Mouse (Mus musculus) brain, adult 2 months (tissue): ENCODE measurements around the gene Creb3l4.

Source experiments
- DNase-seq: peaks from one replicate; pipeline ENCODE4 v3.0.0; 2011; ENCODE audit warnings: low read depth, low spot score

Gene Creb3l4

GRCm38 (mm10) chr3:90231507-90232333, 11.6 kb downstream of the Creb3l4 start, which contains the start of gene Jtb:
Jtb (plus strand) TSS chr3:90231597.
- peak; percentile 99 for DNase-seq

- DNase-seq: no peak
Observed at GRCm38 (mm10) chr3:90231075-90231474, 12.2 kb downstream of the Creb3l4 start.

GRCm38 (mm10) chr3:90224331-90224730, 19.0 kb downstream of the Creb3l4 start:
- DNase-seq: no peak

GRCm38 (mm10) chr3:90222941-90223340, 20.4 kb downstream of the Creb3l4 start:
- DNase-seq: no peak

DNA sequence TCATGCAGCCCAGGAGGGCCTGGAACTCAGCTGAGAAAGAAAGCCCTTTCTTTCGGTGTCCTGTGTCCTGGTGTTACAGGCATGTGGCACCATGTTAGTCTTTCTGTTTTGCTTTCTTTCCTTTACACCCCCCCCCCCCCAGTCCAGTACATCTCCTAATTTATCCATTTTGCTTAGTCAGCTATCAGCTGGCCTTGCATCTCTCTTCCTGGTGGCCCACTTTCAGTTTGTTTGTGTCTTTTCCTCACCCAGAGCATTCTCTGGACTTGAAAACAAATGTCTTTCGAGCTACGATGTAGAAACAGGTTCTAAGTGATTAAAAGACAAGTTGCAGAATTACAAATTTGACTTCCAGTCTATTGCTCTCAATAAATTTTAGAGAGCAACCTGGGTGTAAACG, 20.9 kb downstream of the Creb3l4 start:
- DNase-seq: no peak

DNA sequence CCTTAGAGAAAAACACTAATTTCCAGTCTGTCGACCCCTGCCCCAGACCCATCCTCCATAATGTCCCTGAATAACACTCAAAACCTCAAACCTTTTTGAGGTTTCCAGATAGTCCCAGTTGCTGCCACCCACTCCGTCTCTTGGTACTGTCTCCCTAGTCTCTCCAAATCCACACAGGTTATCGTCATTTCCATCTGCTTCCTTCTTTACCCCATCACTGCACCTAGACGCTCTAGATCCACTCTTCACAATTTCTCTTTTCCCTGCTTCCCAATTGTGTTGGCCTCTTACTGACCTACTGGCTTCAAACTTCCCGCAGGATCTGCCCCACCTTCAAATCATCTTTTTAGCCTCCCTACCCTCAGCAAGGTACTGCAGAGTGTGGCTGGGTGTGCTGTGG, 22.2 kb downstream of the Creb3l4 start:
- no peak for DNase-seq

DNA sequence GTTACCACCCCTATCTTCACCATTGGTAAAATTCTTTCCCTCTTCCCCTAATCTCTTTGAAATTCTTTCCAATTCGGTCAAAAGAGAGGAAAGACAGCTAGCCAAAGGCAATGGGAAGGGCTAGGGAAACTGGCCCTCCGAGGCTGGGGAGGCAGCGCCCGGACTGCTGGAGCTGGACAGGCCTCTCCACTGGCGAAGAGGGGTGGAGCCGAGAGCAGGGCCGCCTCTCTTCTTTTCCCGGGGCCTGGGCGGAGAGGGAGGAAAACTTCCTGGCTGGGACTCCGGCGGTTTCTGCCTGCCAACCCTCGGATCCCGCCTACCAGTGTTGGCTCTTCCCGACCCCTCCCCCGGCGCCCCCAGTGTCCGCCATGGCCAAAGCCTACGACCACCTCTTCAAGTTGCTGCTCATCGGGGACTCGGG, 22.8 kb downstream of the Creb3l4 start:
- peak; percentile 41 for DNase-seq

GRCm38 (mm10) chr3:90220088-90220487, 23.2 kb downstream of the Creb3l4 start:
- DNase-seq: peak; percentile 85

- DNase-seq: no peak
Observed at GRCm38 (mm10) chr3:90215825-90216380, 27.4 kb downstream of the Creb3l4 start.

DNA sequence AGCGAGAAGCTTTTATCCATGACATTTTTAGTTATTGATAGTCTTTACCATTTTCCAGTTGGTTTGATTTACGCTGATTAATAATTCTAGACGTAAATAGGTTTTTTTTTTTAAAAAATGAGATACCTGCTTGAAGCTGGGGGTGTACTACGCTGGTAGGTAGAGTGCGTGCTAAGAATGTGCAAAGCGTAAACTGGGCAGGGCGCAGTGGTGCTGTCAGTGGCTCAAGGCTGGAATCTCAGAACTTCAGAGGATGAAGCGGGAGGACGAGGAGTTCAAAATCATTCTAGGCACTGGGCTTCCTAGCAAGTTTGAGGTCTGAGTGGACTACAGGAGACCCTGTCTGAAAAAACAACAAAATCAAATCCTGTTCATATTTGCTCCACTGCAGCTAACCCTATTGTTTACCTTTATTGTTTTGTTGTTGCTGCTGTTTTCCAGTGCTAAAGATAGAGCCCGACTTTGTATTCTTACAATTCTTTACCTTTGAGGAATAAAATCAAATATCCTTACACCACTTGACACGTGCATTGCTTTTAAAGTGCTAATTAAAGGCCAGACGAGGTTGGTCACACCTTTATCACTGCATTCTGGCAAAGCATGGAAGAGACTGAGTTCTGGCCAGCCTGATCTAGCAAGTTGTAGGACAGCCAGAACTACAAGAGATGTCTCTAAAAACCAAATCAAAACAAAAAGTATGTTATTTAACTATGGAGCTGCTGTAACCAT, 29.2 kb downstream of the Creb3l4 start:
- peak; percentile 58 for DNase-seq

DNA sequence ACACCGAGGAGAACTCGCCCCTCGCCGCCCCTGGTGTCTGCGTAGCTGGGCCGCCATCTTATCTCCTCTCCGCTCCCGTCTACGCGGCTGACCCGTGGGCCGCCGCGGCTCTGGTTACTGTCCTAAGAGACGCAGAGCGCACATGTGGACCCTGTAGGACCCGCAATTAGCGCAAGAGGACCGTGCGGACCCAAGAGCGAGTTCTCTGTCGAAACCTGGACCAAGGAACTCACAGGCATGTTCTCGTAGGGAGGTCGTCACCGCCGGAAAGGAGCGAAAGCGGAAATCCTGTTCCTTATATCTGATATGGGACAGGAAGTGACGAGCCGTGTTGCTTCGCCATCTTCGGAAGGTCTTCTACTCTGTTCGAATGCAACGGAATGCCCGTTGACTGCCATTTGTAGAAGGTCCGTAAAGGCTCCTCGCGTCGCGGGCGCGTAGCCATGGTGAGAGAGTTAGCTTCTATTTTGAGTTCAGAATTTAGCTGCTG, 29.9 kb downstream of the Creb3l4 start, which contains the start of the genes Rps27 and Rab13:
Rps27 (minus strand) TSS at position 275 of the 490 bp plus-strand sequence.
Rab13 (plus strand) TSS at position 319 of the 490 bp plus-strand sequence.
- DNase-seq: peak; percentile 99

GRCm38 (mm10) chr3:90212723-90213122, 30.6 kb downstream of the Creb3l4 start:
- no peak for DNase-seq

GRCm38 (mm10) chr3:90211475-90212398, 31.6 kb downstream of the Creb3l4 start:
- no peak for DNase-seq

DNA sequence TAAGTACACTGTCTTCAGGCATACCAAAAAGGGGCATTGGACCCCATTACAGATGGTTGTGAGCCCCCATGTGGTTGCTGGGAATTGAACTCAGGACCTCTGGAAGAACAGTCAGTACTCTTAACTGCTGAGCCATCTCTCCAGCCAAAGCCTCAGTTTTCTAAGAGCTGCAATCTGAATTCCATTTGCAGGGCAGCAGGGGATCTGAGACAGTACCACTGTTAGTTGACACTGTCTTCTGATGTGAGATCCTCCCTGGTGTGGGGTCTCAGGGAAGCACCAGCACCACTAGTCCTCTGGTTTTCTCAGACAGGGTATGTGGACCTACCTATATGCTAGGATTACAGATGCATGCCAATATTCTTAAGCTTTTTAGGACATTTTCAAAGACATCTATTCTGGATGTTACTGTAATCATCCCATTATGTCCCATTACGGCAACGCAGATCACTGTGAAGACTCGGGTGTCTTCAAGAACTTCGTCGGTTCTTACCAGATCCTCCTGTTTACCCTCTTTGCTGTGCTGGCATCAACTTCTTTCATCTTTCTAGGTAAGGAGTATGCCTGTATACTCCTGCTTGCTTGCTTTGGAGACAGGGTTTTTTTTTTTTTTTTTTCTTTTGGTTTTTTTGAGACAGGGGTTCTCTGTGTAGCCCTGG, 33.3 kb downstream of the Creb3l4 start:
- no peak for DNase-seq

DNA sequence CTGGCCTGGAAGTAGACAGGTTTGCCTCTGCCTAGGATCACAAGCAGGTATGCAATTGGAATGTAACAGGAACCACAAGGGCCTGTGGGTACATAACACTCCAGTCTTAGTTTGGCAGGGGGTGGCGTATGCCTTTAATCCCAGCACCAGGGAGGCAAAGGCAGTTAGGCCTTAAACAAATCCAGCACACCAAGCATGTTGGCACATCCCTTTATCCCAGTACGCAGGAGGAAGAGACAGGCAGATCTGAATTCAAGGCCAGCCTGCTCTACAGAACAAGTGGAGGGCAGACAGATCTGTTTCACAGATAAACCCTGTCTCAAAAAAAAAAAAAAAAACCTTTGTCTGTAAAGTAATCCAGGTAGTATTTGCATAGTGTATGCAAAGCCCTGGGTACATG, 34.6 kb downstream of the Creb3l4 start:
- DNase-seq: no peak

- no peak for DNase-seq
Observed at GRCm38 (mm10) chr3:90204582-90204981, 38.7 kb downstream of the Creb3l4 start.

GRCm38 (mm10) chr3:90203619-90204018, 39.7 kb downstream of the Creb3l4 start:
- no peak for DNase-seq

GRCm38 (mm10) chr3:90202884-90203283, 40.4 kb downstream of the Creb3l4 start:
- DNase-seq: no peak

- no peak for DNase-seq
Observed at GRCm38 (mm10) chr3:90197548-90197947, 45.8 kb downstream of the Creb3l4 start.

GRCm38 (mm10) chr3:90195644-90196043, 47.7 kb downstream of the Creb3l4 start:
- no peak for DNase-seq
